In the genomic region with DNA sequence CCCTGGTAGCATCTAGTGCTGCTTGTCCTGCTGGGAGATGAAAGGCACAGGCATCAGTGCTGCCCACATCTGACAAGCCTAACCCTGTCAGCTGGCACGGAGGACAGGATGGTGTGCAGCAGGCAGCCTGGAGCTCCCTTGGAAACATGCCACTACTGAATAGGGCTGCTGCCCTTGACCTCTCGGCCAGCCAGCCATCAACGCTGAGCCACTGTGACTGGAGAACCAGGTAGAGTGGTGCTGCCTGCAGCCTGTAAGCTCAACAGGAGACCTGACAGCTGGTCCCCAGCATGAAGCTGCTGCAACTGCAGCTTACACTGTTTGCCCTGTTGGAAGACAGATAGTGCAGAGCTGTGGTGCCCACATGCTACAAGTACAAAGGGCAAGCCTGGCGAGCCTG, we compare ENCODE assay signal across 9 mouse cellular contexts. TPM values are rescaled to one million over a fixed set of nuclear protein-coding genes. Genes with fewer than 3 reads are reported as not detected.
DNase-seq lines count a peak whose midpoint lies in the region; ATAC-seq and TF ChIP-seq lines count a peak whose summit lies in the region.
"Had no signal": no experiment of that assay in that cellular context is flagged by ENCODE, and none has a peak within 500 bp of the region (broad histone marks: within the 10 kb centered on the region; RNA-seq: fewer than 3 reads in every experiment).

No protein-coding gene starts in this region.

- no peak overlapping the region for H3K4me3 ChIP-seq in intestine, embryonic 14.5 days (ENCODE audit: low read depth, low read length)
- no peak overlapping the region for H3K4me3 ChIP-seq in intestine, postnatal 0 days (ENCODE audit: low read depth, low read length)

- H3K27ac ChIP-seq in intestine, embryonic 14.5 days (ENCODE audit: low read depth): no peak overlapping the region
- H3K27ac ChIP-seq in intestine, postnatal 0 days (ENCODE audit: low read depth, low read length): no peak overlapping the region

- ATAC-seq in intestine, embryonic 14.5 days (replicated peaks; ENCODE audit: low FRiP score, low TSS enrichment, low read depth): 0 out of 2 replicates have a peak, but pooled peaks have one; percentile 12
- no peak for ATAC-seq in intestine, postnatal 0 days
- ATAC-seq: inflammation-experienced regulatory T-cells, adult 6 months had no signal

- H3K9ac ChIP-seq in intestine, embryonic 14.5 days (ENCODE audit: low read length): no peak overlapping the region
- no peak overlapping the region for H3K9ac ChIP-seq in intestine, postnatal 0 days (ENCODE audit: low read depth, low read length)

- 74% methylated on average over 4 of the region's 4 CpGs for WGBS in intestine, embryonic 14.5 days
- 74% methylated on average over 4 of the region's 4 CpGs for WGBS in intestine, postnatal 0 days

- no peak overlapping the region for H3K4me2 ChIP-seq in intestine, embryonic 14.5 days (ENCODE audit: low read length)
- no peak overlapping the region for H3K4me2 ChIP-seq in intestine, postnatal 0 days (replicated peaks; ENCODE audit: low read depth)

- H3K27me3 ChIP-seq in intestine, embryonic 14.5 days (replicated peaks; ENCODE audit: control insufficient read depth, insufficient read depth, low read length): no peaks in the 10 kb centered on the region
- H3K27me3 ChIP-seq in intestine, postnatal 0 days (replicated peaks; ENCODE audit: control insufficient read depth, insufficient read depth, low read length): no peaks in the 10 kb centered on the region

- no peaks in the 10 kb centered on the region for H3K4me1 ChIP-seq in intestine, embryonic 14.5 days (replicated peaks; ENCODE audit: control insufficient read depth, insufficient read depth, low read length)
- H3K4me1 ChIP-seq in intestine, postnatal 0 days (replicated peaks; ENCODE audit: control insufficient read depth, insufficient read depth, low read length): no peaks in the 10 kb centered on the region

- no peaks in the 10 kb centered on the region for H3K36me3 ChIP-seq in intestine, embryonic 14.5 days (ENCODE audit: control insufficient read depth, insufficient read depth, low read length)
- peaks cover 53% of the 10 kb centered on the region for H3K36me3 ChIP-seq in intestine, postnatal 0 days (ENCODE audit: control insufficient read depth, insufficient read depth)

- DNase-seq in intestine, embryonic 14.5 days (ENCODE audit: low spot score): no peak
- peak; percentile 46 for DNase-seq in adrenal gland, postnatal 14 days
- peak; percentile 77 for DNase-seq in cerebellum, adult 9-11 months
- DNase-seq in kidney, postnatal 10 days: peak; percentile 8
- no peak for DNase-seq in frontal cortex, postnatal 25 days (ENCODE audit: low spot score in 2 of 2)
- DNase-seq in spleen, adult 18-20 months: no peak
- no peak for DNase-seq in thymus, postnatal 4 days

- no peaks in the 10 kb centered on the region for H3K9me3 ChIP-seq in intestine, embryonic 14.5 days (ENCODE audit: control insufficient read depth, low read length)
- no peaks in the 10 kb centered on the region for H3K9me3 ChIP-seq in intestine, postnatal 0 days (ENCODE audit: control insufficient read depth)

- TF ChIP-seq CTCF in intestine, postnatal 0 days (IDR thresholded peaks at IDR 0.05; ENCODE audit: low read depth): no peak

RNA-seq across cellular contexts. Expression of a gene that starts 27.3 kb away (rescaled TPM):
- polyA plus RNA-seq in intestine, embryonic 14.5 days (2014; fragmentation: Nextera tagmentation; extraction: Ambion mirVana): 11.2 and 11.5 TPM in 2 replicates
- 9.8 and 10.7 TPM in 2 replicates for polyA plus RNA-seq in intestine, postnatal 0 days (2015; fragmentation: Nextera tagmentation; extraction: Ambion mirVana)
- total RNA-seq in adrenal gland, postnatal 14 days (2021): 37.0 and 40.5 TPM in 2 replicates

RNA-seq across cellular contexts. Expression of a gene that starts 48.3 kb away (rescaled TPM):
- 9.8 and 13.5 TPM in 2 replicates for polyA plus RNA-seq in intestine, embryonic 14.5 days (2014; fragmentation: Nextera tagmentation; extraction: Ambion mirVana)
- 14.3 and 18.7 TPM in 2 replicates for polyA plus RNA-seq in intestine, postnatal 0 days (2015; fragmentation: Nextera tagmentation; extraction: Ambion mirVana)
- total RNA-seq in adrenal gland, postnatal 14 days (2021): 35.3 and 43.8 TPM in 2 replicates

Comparison
In these comparisons a context has a peak if more than half of its experiments do, and no peak if none do; other contexts are left out.
1. DNase-seq: peak in adrenal gland, postnatal 14 days (single experiment), cerebellum, adult 9-11 months (single experiment) and kidney, postnatal 10 days (single experiment); none in intestine, embryonic 14.5 days (single experiment), frontal cortex, postnatal 25 days (0 of 2), spleen, adult 18-20 months (0 of 2) and thymus, postnatal 4 days (single experiment).